Mouse (Mus musculus) kidney, embryonic 16.5 days (tissue): Measurements from ENCODE around the gene Erv3. TPM values are rescaled to one million over a fixed set of nuclear protein-coding genes. Genes with fewer than 3 reads are reported as not detected.

ENCODE experiments used
- ATAC-seq: fragments of 200-750 bp; cut with Nextera tagmentation; 2 replicates; pipeline ENCODE4 v1.8.0; 2017; ENCODE audit warnings: moderate TSS enrichment; ENCODE audit not compliant: low FRiP score, low TSS enrichment
- H3K27ac ChIP-seq: fragments of 300-500 bp; sonication (generic); 2 replicates; pipeline ENCODE4 v1.5.1; 2014; ENCODE audit warnings: low read length
- H3K27me3 ChIP-seq: fragments of 300-500 bp; sonication (generic); 2 replicates; pipeline ENCODE4 v1.6.1; 2014; ENCODE audit warnings: low read length, control low read depth, mixed read lengths; ENCODE audit not compliant: insufficient read depth
- H3K36me3 ChIP-seq: fragments of 300-500 bp; sonication (generic); 2 replicates; pipeline ENCODE4 v1.6.1; 2014; ENCODE audit warnings: low read length, control low read depth, mixed read lengths; ENCODE audit not compliant: insufficient read depth
- H3K4me1 ChIP-seq: fragments of 300-500 bp; sonication (generic); 2 replicates; pipeline ENCODE4 v1.6.1; 2014; ENCODE audit warnings: low read length, control low read depth, mixed read lengths; ENCODE audit not compliant: insufficient read depth
- H3K4me2 ChIP-seq: fragments of 300-500 bp; sonication (generic); replicated peaks from 2 replicates; pipeline ENCODE4 v1.6.1; 2014; ENCODE audit warnings: low read depth, low read length
- H3K4me3 ChIP-seq: fragments of 300-500 bp; sonication (generic); 2 replicates; pipeline ENCODE4 v1.5.1; 2014; ENCODE audit warnings: mild to moderate bottlenecking, low read length
- H3K9ac ChIP-seq: fragments of 300-500 bp; sonication (generic); replicated peaks from 2 replicates; pipeline ENCODE4 v1.6.1; 2014; ENCODE audit warnings: low read length
- H3K9me3 ChIP-seq: fragments of 300-500 bp; sonication (generic); 2 replicates; pipeline ENCODE4 v1.6.1; 2016; ENCODE audit warnings: low read length, control low read depth
- WGBS: fragments of 180-500 bp; shearing (Covaris S2); extraction: QIAGEN DNeasy Blood & Tissue Kit; methylation state at CpG from one replicate; pipeline ENCODE4 v1.1.7; 2014; 5-methylcytosine and 5-hydroxymethylcytosine counted together
- polyA plus RNA-seq: library from polyadenylated mRNA; unstranded; fragments of >200 nt; fragmentation: Nextera tagmentation; extraction: Ambion mirVana; gene quantifications from 2 replicates; pipeline ENCODE4 v1.2.1, GENCODE M21; 2015

Erv3 gene
- polyA plus RNA-seq, 1 experiment from 2014 or later = not detected

- 90% methylated on average over 12 of the region's 12 CpGs for WGBS
These were observed 38.0 kb upstream of the Erv3 start for GRCm38 (mm10) chr2:131897336-131898109.

GRCm38 (mm10) chr2:131896011-131896410 lies 36.5 kb upstream of the Erv3 start:
- Histone ChIP-seq H3K27ac (no peak overlapping the region), H3K9me3 (no peaks in the 10 kb centered on the region), H3K36me3 (no peaks in the 10 kb centered on the region), H3K27me3 (no peaks in the 10 kb centered on the region), H3K9ac (no peak overlapping the region), H3K4me2 (no peak overlapping the region), H3K4me3 (no peak overlapping the region), H3K4me1 (no peaks in the 10 kb centered on the region)
- 83% methylated on average over 4 of the region's 4 CpGs for WGBS
- no peak for ATAC-seq

More at GRCm38 (mm10) chr2:131897336-131898109, 38.0 kb upstream of the Erv3 start:
- H3K4me3 ChIP-seq = no peak overlapping the region
- H3K4me2 ChIP-seq = no peak overlapping the region
- no peak for ATAC-seq
- H3K27me3 ChIP-seq = no peaks in the 10 kb centered on the region
- H3K27ac ChIP-seq = no peak overlapping the region
- H3K9ac ChIP-seq = no peak overlapping the region
- no peaks in the 10 kb centered on the region for H3K9me3 ChIP-seq
- no peaks in the 10 kb centered on the region for H3K4me1 ChIP-seq
- H3K36me3 ChIP-seq = no peaks in the 10 kb centered on the region

GRCm38 (mm10) chr2:131895106-131895505 lies 35.6 kb upstream of the Erv3 start:
- H3K4me2 ChIP-seq = no peak overlapping the region
- no peaks in the 10 kb centered on the region for H3K27me3 ChIP-seq
- no peaks in the 10 kb centered on the region for H3K9me3 ChIP-seq
- no peaks in the 10 kb centered on the region for H3K36me3 ChIP-seq
- H3K4me1 ChIP-seq = no peaks in the 10 kb centered on the region
- no peak overlapping the region for H3K9ac ChIP-seq
- 83% methylated on average over 2 of the region's 2 CpGs for WGBS
- H3K4me3 ChIP-seq = no peak overlapping the region
- no peak overlapping the region for H3K27ac ChIP-seq
- ATAC-seq = no peak

- H3K27ac ChIP-seq = 0 out of 2 replicates have a peak overlapping the region, but pooled peaks have one; percentile 32
- 41% methylated on average over 5 of the region's 5 CpGs for WGBS
- H3K9ac ChIP-seq = no peak overlapping the region
- no peaks in the 10 kb centered on the region for H3K36me3 ChIP-seq
- ATAC-seq = no peak
- no peak overlapping the region for H3K4me3 ChIP-seq
- no peaks in the 10 kb centered on the region for H3K27me3 ChIP-seq
- no peaks in the 10 kb centered on the region for H3K4me1 ChIP-seq
- no peaks in the 10 kb centered on the region for H3K9me3 ChIP-seq
- H3K4me2 ChIP-seq = no peak overlapping the region
These were observed 33.0 kb upstream of the Erv3 start for GRCm38 (mm10) chr2:131892534-131892933.

GRCm38 (mm10) chr2:131888233-131888632 lies 28.7 kb upstream of the Erv3 start:
- Histone ChIP-seq H3K27me3 (no peaks in the 10 kb centered on the region), H3K4me3 (no peak overlapping the region), H3K4me1 (no peaks in the 10 kb centered on the region), H3K27ac (no peak overlapping the region), H3K9ac (no peak overlapping the region), H3K4me2 (no peak overlapping the region), H3K36me3 (no peaks in the 10 kb centered on the region), H3K9me3 (no peaks in the 10 kb centered on the region)
- ATAC-seq = no peak
- 76% methylated on average over 7 of the region's 7 CpGs for WGBS

GRCm38 (mm10) chr2:131886503-131887160 lies 27.1 kb upstream of the Erv3 start:
- no peaks in the 10 kb centered on the region for H3K4me1 ChIP-seq
- H3K27ac ChIP-seq = no peak overlapping the region
- H3K27me3 ChIP-seq = no peaks in the 10 kb centered on the region
- no peak overlapping the region for H3K4me3 ChIP-seq
- H3K36me3 ChIP-seq = no peaks in the 10 kb centered on the region
- H3K9me3 ChIP-seq = no peaks in the 10 kb centered on the region
- WGBS = 87% methylated on average over 6 of the region's 6 CpGs
- H3K4me2 ChIP-seq = no peak overlapping the region
- no peak for ATAC-seq
- H3K9ac ChIP-seq = no peak overlapping the region

GRCm38 (mm10) chr2:131883136-131883535 lies 23.6 kb upstream of the Erv3 start:
- H3K27me3 ChIP-seq = no peaks in the 10 kb centered on the region
- H3K4me2 ChIP-seq = no peak overlapping the region
- no peaks in the 10 kb centered on the region for H3K36me3 ChIP-seq
- H3K9me3 ChIP-seq = no peaks in the 10 kb centered on the region
- H3K4me3 ChIP-seq = no peak overlapping the region
- no peak for ATAC-seq
- H3K9ac ChIP-seq = no peak overlapping the region
- WGBS = 78% methylated on average over 2 of the region's 2 CpGs
- H3K4me1 ChIP-seq = no peaks in the 10 kb centered on the region
- no peak overlapping the region for H3K27ac ChIP-seq

- Histone ChIP-seq H3K4me1 (no peaks in the 10 kb centered on the region), H3K27ac (no peak overlapping the region), H3K36me3 (no peaks in the 10 kb centered on the region), H3K9me3 (no peaks in the 10 kb centered on the region), H3K9ac (no peak overlapping the region), H3K27me3 (no peaks in the 10 kb centered on the region), H3K4me3 (no peak overlapping the region), H3K4me2 (no peak overlapping the region)
- 71% methylated on average over 4 of the region's 4 CpGs for WGBS
- no peak for ATAC-seq
These were observed 22.2 kb upstream of the Erv3 start for GRCm38 (mm10) chr2:131881766-131882165.

- Histone ChIP-seq H3K36me3 (no peaks in the 10 kb centered on the region), H3K4me1 (no peaks in the 10 kb centered on the region), H3K27ac (no peak overlapping the region), H3K27me3 (no peaks in the 10 kb centered on the region), H3K4me2 (no peak overlapping the region), H3K9me3 (peaks cover 3% of the 10 kb centered on the region), H3K4me3 (no peak overlapping the region), H3K9ac (no peak overlapping the region)
- 88% methylated on average over 7 of the region's 7 CpGs for WGBS
- no peak for ATAC-seq
These were observed 17.2 kb upstream of the Erv3 start for GRCm38 (mm10) chr2:131876551-131877265.
